Mouse (Mus musculus) left cerebral cortex, adult 11 months (tissue): ENCODE data around the gene Mgat4e.

Source experiments
- DNase-seq: peaks from one replicate; pipeline ENCODE4 v3.0.0; 2022; ENCODE audit warnings: low spot score

Gene Mgat4e

GRCm38 (mm10) chr1:134549632-134550132, at the start of gene Mgat4e:
Gene Mgat4e, minus strand, starts transcription at chr1:134549682.
- DNase-seq, result no peak

GRCm38 (mm10) chr1:134597339-134598054, 48.0 kb upstream of the Mgat4e start:
- DNase-seq, result no peak

- no peak for DNase-seq
Observed at GRCm38 (mm10) chr1:134591773-134592172, 42.3 kb upstream of the Mgat4e start.

GRCm38 (mm10) chr1:134589676-134590075, 40.2 kb upstream of the Mgat4e start:
- DNase-seq, result no peak

- DNase-seq, result no peak
Observed at GRCm38 (mm10) chr1:134583560-134583959, 34.1 kb upstream of the Mgat4e start.

GRCm38 (mm10) chr1:134580796-134581195, 31.3 kb upstream of the Mgat4e start:
- DNase-seq, result no peak

GRCm38 (mm10) chr1:134577384-134578120, 28.1 kb upstream of the Mgat4e start:
- no peak for DNase-seq

- DNase-seq, result no peak
Observed at GRCm38 (mm10) chr1:134573932-134574315, 24.4 kb upstream of the Mgat4e start.

- no peak for DNase-seq
Observed at GRCm38 (mm10) chr1:134573300-134573931, 23.9 kb upstream of the Mgat4e start.

GRCm38 (mm10) chr1:134570631-134571030, 21.1 kb upstream of the Mgat4e start:
- no peak for DNase-seq

- no peak for DNase-seq
Observed at GRCm38 (mm10) chr1:134570171-134570570, 20.7 kb upstream of the Mgat4e start.

GRCm38 (mm10) chr1:134567511-134567910, 18.0 kb upstream of the Mgat4e start:
- no peak for DNase-seq

- DNase-seq, result no peak
Observed at GRCm38 (mm10) chr1:134563726-134564125, 14.2 kb upstream of the Mgat4e start.

GRCm38 (mm10) chr1:134562457-134562856, 13.0 kb upstream of the Mgat4e start:
- DNase-seq, result no peak

GRCm38 (mm10) chr1:134561770-134562143, 12.3 kb upstream of the Mgat4e start:
- DNase-seq, result no peak

GRCm38 (mm10) chr1:134560801-134561769, 11.6 kb upstream of the Mgat4e start:
- no peak for DNase-seq

GRCm38 (mm10) chr1:134560396-134560795, 10.9 kb upstream of the Mgat4e start:
- DNase-seq, result no peak

GRCm38 (mm10) chr1:134559976-134560375, 10.5 kb upstream of the Mgat4e start, which contains the start of gene Kdm5b:
Gene Kdm5b, plus strand, starts transcription at chr1:134560171.
- DNase-seq, result peak; percentile 67

GRCm38 (mm10) chr1:134559226-134559625, 9.7 kb upstream of the Mgat4e start:
- DNase-seq, result no peak

GRCm38 (mm10) chr1:134558511-134558910, 9.0 kb upstream of the Mgat4e start:
- no peak for DNase-seq

- peak; percentile 93 for DNase-seq
Observed at GRCm38 (mm10) chr1:134556671-134557218, 7.3 kb upstream of the Mgat4e start.
